Mouse (Mus musculus) spleen, postnatal 10 days (tissue): Measurements from ENCODE around the gene Zzef1.
A peak's percentile ranks its signal among the peaks of the same experiment; 100 is the strongest.

ENCODE experiments used
- DNase-seq, 2 experiments: peaks; one replicate each; pipeline ENCODE4 v3.0.0; 2021 to 2022; ENCODE audit warnings: low spot score in 2 of 2

The Zzef1 gene

DNA sequence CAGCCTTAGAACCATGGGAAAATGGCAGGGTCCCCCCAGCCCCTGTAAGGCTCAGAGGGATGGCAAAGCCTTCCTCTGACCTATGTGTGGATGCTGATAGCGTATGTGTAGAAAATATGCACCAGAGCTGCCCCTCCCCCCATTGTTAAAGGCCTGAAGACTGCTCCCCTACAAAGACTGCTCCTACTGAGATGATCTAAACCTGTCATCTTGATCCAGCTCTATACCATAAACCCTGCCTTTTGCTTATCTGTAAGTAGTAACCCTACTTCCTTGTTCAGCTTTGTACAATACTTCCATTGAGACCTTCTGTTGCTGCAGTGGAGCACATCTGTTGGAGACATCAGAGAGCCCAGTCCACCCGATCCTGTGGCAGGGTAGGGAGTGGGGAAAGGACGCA is 9.2 kb downstream of the Zzef1 start:
- DNase-seq = no peak

DNA sequence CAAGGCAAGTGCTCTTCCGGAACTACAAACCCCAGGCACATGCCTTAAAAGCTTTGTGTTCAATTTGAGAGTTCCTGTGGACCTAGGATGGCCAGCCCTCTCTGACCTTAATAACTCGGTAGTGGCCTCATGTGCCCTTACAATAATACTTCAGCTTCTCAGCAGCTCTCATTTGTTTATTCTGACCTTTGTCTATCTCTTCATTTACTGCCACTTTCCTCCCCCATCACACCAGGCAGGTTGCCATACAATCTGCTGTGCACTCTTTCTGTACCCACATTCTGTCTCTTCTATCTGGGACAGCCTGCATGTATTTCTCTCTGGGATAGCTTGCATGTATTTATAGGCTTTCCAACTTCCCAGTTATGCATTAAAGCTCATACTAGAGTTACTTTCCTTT is 10.5 kb downstream of the Zzef1 start:
- DNase-seq = no peak

DNA sequence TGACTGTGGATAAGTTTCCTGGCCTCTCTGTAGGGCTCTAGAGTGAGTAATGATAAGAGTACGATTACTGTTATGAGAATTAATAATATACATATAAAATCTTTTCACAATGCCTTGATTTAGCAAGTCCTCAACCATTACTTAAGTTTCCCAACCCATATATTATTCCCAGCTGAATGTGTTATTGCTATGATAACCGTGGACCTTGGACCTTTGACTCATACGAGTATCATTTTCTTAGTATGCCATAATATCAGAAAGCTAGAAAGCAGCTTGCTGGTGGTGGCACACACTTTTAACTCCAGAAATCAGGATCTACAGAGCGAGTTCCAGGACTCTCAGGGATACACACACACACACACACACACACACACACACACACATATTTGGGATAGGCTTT is 12.0 kb downstream of the Zzef1 start:
- DNase-seq = no peak

DNA sequence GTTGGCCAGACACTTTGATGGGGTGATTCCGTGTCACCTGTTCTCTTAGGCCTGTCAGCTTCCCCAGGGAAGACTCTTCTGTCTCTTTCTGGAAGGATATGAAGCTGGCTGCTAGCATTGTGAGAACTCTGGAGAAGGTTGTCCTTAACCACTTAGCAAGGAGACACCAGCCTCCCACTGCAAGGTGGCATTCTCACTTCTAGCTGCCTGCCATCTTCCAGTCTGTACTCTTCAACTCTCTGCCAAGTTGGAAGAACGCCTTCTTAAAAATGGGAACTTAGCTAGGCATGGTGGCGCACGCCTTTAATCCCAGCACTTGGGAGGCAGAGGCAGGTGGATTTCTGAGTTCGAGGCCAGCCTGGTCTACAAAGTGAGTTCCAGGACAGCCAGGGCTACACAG is 17.7 kb downstream of the Zzef1 start:
- DNase-seq = no peak

DNA sequence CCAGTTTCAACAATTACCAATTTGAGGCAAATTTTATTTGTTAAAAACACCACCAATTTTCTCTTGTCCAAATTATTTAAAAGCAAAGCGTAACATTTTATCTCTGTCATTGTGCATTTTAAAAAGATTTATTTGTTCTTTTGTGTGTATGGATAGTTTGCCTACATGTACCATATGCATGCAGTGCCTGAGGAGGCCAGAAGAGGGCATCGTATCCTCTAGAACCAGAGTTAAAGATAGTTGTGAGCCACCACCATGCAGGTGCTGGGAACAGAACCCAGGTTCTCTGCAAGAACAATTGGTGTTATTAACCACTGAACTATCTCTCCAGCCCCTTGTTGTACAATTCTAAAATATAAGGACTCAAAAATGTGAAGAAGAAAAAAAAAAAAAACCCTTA is 18.2 kb downstream of the Zzef1 start:
- DNase-seq = peak in 1 of 2 experiments; percentile 50

DNA sequence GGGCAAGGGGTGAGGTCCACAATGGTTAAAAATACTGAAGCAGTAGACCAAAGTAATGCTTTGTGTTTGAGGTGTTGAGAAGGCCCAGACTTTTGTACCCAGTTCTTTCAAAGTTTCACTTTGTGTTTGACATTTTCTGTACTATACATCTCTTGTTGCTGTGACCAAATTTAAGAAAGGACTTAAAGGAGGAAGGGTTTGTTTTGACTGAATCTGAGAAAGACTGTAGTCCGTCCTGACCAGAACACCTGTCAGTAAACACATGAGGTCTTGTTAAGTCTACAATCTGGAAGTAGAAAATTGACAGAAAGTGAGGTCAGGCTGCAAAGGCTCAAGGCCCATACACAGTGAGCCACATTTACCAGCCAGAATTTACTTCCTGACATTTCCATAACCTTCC is 20.8 kb downstream of the Zzef1 start:
- DNase-seq = no peak

DNA sequence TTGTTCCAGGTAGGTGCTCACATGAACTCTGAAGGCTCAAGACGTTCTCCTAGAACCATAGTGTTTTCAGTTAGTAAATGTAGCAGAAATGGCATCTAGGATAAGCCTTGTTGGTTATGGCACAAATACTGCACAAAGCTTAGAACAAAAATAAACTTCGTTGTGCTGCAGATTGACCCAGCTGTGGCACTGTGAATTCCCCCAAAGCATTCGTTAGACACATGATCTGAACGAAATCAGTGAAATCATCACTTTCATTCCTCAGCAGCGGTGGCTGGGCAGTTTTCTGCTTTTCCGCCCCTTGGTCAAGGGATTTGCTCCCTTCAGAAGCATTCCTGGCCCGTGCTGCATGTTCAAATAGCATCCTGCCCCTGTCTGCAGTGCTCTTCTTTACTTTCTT is 22.0 kb downstream of the Zzef1 start:
- DNase-seq = no peak

DNA sequence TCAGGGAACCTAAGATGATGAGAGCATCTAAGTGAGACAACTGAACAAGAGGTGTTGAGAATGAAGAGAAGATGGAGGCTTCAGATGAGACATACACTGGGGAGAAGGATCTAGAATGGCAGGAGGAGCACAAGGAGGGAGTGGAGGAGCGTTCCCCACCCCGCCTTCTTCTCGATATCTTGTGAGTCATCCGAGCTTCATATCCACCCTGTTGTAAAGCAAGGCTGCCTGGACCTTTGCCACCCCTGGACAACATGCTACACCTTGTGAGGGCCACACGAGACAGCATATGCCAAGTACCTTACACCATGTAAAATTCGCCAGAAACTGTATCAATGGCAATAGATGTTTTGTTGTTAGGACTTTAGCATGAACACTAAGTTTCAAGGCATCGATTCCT is 25.0 kb downstream of the Zzef1 start:
- DNase-seq = no peak

DNA sequence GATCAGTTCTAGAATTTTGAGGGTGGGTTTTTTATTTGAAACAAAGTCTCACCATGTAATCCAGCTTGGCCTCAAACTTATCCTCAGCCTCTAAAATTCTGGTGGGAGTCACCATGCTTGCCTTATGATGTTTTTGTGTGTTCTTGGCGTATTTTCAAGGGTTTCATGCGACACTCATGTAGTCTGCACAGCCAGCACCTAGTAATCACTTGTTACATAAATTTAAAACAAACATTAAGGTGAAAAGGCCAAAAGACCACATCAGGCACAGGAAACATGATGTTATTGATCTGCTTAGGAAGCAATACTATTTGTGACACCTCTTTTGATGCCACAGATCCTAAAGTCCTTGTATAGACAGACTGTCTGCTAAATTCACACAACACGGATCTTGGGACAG is 33.8 kb downstream of the Zzef1 start:
- no peak for DNase-seq

DNA sequence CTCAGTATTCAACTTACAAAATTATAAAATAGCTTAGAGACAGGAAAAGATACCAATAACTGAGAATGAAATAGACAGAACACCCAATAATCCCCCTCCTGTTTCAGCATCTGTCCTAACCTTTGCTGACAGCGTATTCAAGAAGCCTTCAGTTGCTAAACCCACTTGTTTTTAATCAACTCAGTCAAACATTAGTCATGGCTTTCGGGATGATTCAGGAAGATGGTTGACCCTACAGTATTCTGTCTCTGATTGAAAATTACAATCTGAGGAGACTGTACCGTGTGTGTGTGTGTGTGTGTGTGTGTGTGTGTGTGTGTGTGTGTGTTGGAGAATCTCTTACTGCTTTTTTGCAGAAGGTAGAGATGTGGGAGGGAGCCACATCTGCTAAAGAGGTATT is 46.7 kb downstream of the Zzef1 start:
- DNase-seq = no peak

DNA sequence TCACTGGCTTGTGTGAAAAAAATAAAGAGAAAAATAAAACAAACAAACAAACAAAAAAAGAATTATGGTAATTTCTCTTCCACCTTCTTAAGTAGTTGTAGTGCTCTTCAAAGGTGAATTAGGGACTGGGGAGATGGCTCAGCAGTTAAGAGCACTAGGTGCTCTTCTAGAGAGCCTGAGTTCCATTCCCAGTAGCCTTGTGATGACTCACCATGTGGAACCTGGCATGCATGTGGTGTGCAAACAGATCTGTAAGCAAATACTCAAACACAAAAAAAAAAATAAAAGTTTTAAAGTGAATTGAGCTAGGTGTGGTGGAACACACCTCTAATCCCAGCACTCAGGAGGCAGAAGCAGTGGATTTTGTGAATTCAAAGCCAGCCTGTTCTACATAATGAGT is 47.5 kb downstream of the Zzef1 start:
- DNase-seq = no peak

DNA sequence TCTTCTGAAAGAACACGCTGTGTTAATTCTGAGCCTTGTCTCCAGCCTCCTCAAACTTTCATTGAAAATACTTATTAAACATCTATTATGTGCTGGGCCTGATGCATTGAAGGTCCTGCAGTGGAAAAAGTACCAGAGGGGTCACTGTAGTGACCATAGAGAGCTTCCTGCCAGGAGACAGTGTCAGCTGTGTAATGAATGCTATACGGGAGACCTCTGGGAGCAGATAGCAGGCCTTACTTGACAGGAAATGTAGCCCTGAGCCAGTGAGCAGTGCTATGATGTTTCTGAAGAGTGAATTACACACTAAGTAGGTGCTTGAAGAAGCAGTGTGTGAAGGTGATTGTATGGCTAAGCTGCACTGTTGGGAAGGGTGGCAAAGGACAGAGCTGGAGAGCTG is 49.5 kb downstream of the Zzef1 start:
- DNase-seq = no peak

DNA sequence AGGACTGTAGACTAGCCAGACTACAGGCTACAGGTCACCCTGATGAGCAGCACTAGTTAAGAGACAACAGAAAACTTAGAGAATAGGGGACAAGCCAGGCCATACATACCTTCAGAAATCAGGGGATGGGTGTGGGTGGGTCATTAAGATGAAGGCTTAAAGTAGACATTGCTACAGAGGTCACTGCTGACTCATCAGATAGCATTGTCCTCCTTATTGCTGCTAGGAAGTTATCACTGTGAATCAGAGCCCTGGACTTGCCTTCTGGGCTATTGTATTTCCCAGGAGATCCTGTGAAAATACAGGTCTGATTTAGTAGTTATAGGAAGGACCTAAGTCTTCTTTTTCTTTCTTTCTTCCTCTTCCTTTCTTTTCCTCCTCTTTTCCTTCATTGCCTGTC is 50.7 kb downstream of the Zzef1 start:
- DNase-seq = no peak

DNA sequence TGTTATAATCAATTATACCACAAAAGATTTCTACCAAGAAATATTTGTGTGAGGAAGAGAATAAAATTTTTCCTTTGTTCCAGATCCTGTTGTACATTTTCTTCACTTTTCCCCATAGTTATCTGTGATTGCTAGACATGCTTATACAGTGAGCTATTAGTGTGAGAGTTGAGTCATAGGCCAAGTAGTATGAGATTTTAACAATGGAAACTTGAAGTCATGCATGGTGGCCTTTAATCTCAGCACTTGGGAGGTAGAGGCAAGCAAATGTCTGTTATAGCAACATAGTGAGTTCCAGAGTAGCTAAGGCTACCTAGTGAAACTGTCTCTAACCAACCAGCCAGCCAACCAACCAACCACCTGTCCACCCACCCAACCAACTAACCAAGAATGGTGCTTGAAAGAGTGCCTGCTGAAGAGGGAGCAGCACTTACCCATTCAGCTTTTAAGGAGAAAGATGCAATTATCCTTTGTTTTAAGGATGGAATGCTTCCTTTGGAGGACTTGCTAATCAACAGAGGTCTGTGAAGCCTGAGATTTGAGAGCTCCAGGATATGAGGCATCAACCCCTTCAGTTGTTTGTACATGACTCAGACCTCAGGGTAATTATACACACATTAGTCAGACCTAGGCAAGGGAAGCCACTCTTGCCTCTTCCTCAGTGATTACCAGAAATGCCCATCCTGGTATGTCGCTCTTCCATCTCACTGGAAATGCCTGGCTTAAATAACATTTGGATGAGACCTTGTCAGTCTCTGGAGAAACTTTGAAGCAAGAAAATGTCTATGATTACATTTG is 52.0 kb downstream of the Zzef1 start:
- DNase-seq = no peak

DNA sequence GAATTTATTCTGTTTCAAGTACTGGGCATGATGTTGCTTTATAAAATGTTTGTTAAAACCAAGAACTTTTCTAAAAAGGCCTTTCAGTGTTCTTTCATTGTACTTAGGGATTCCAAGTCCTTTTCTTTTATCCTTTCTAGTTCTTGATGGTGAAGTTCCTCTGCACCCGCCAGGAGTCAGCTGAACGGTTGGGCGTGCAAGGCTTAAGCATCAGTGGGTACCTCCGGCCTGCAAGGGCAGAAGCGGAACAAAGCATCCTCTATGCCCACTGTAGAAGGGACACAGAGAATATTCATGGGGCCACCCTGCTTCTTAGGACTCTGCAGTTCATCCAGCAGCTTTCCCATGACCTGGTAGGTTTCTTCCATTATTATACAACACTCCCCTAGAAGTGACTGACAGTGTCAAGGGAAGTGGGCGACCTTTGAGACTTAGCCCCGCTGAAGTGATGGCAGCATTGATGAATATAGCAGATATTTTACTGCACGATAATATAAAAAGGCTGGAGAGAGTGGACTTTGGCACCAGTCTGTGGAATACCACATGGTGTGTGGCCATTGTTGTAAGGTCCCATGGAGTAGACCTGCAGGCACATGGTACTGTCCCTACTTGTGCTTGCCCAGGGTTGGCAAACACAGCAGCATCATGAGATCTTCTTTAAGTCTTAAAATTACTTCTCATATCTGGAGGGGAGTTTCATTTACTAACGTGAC is 54.5 kb downstream of the Zzef1 start:
- DNase-seq = no peak

DNA sequence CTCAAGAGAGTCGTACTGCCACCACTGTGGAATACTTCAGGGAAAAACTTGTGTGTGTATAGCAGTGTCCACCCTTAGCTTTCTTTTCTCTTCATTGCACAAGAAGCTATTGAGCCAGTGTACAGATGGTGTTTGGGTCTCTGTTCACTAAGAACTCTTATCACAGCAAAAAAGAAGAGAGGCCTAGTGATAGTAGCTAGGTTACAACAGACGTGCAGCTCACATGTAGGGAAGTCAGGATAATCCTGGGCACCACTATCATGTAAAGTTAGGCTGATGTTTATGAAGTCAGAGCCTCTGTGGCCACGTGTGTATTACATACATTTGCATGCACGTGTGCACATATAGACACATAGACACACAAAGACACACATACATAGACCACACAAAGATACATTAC is 55.2 kb downstream of the Zzef1 start:
- no peak for DNase-seq

DNA sequence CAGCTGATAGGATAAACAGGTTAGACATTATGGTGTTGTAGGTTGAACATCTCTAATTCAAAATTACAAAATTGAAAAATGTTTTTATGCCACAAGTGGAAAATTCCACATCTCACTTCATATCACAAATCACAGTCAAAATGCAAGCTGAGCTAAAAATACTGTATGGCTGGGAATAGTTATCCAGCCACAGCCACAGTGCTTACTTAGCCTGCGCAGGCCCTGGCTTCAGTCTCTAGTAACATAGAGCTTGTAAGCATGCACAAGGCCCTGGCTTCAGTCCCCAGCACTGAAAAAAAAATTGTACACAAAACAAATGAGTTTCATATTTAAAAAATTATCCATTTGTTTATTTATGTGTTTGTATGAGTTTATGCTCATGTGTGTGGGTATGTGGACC is 56.1 kb downstream of the Zzef1 start:
- no peak for DNase-seq

DNA sequence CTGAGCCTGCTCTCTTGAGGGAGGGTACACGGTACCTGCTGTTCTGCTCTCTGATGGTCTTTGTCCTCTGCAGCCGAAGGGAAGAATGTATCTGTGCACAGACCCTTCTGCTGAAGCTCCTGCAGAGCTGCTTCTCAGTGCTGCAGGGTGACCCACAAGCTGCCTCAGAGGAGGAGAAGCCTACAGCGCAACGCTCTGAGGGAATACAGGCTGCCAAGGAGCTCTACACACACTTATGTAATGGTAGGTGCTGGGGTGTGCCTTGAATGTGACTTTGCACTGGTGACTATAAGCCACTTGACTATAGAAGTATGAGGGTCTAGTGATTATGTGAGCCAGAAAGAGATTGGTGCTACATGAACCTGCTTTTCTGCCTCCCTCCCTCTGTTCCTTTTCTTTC is 57.1 kb downstream of the Zzef1 start:
- no peak for DNase-seq

DNA sequence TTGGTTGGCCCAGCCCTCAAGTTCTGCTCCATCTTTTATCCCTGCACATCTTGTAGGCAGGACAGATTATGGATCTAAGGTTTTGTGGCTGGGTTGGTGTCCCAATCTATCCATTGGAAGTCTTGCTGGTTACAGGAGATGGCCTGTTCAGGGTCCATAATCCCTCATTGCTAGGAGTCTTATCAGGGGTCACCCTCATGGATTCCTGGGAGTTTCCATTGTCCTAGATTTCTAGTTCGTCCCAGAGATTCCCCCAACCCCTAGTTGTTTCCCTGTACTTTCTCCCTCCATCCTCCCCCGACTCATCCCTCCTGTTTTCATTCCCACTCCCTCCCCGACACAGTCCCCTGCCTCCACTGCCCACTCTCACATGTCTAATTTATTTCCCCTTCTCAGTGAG is 58.2 kb downstream of the Zzef1 start:
- DNase-seq = no peak

DNA sequence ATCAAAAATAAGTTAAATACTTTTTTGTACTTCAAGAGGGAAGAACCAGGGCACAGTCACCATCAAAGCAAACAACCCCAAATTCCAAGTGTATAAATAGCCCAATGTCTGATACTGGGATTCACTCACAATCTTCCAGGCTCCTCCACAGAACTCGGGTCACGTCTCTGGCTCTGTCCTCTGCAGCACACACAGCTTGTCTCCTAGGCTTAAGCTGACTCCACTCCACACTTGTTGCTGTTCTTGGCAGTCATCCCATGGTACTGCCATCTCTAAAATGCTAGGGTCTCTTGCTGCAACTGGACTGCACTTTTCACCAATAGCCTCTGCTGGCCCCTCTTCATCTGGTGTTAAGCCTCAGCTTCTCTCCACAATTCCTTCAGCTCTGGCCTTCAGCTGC is 60.7 kb downstream of the Zzef1 start:
- DNase-seq = no peak

DNA sequence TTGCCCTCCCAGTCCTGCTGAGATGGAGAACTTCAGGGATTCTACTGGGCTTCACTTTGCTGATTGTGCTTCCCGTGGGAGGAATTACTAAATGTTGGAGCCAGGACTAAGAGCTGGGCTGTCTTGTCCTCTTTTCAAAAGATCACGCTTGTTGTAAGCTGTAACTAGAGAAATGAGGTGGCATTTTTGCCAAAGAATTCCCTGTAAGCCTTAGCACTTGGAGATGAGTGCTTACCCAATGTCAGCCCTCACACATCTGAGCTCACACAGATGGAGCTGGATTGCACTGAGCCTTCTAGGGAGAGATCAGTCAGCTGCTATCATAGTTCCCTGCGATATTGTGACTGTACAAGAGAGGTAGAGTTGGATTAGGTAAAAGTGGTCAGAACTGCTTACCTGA is 65.2 kb downstream of the Zzef1 start:
- DNase-seq = no peak

DNA sequence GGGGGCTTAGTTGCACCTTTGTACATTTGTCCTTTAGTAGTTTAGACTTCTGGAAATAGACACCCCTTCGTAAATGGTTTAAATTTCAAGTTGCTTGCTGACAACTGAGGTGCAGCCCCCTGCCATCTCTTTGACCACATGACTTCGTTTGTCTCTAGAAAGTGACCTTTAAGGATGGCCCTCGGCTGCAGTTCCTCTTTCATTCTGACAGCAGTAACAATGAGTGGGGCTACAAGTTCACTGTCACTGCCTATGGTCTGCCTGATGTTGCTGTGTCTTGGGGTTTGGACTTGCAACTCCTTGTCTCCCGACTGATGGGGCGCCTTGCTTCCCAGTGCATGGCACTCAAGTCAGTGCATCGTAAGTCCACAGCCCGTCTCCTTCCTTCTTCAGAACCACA is 70.4 kb downstream of the Zzef1 start:
- no peak for DNase-seq

DNA sequence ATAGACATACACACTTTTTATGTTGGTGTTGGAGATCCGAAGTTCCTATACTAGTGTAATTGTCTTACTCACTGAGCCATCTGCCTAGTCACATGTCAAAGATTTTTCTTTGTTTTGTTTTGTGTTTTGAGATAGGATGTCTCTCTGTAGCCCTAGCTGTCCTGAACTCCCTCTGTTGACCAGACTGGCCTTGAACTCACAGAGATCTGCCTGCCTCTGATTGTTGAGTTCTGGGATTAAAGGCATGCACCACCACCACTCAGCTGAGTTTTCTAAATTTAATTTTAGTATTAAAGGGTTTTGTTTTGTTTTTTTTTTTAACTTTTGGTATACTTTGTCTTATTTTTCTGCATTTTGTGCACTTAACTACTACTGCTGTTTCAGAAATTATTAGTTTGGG is 76.0 kb downstream of the Zzef1 start:
- no peak for DNase-seq

DNA sequence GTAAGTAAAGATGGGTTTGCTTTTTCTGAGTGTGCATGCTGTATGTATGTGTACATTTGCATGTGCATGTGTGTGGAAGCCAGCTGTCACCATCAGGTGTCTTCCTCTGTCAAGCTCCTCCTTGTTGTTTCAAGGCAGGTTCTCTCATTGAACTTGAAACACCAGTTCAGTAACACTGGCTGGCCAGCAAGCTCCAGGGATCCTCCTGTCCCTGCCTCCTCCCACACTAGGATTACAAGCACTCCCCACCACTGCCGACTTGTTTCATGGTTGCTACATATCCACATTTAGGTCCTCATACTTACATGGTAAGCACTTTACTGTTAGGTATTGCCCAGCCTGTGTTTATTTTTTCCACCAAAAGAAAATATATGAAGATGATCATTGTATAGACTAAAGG is 96.6 kb downstream of the Zzef1 start:
- no peak for DNase-seq
